Mouse (Mus musculus) ES-CJ7 (cell line): Measurements from ENCODE around the gene Tcte2.
A peak's percentile ranks its signal among the peaks of the same experiment; 100 is the strongest.

Experiments used
- DNase-seq: peaks from one replicate; pipeline ENCODE4 v3.0.0; 2011; ENCODE audit warnings: low read depth, low spot score

The Tcte2 gene

GRCm38 (mm10) chr17:13720187-13720586 is 41.4 kb downstream of the Tcte2 start:
- no peak for DNase-seq

GRCm38 (mm10) chr17:13717428-13717827 is 44.2 kb downstream of the Tcte2 start:
- DNase-seq, result no peak

- no peak for DNase-seq
Measured at GRCm38 (mm10) chr17:13716336-13716735, 45.3 kb downstream of the Tcte2 start.

- DNase-seq, result no peak
Measured at GRCm38 (mm10) chr17:13715511-13715910, 46.1 kb downstream of the Tcte2 start.

GRCm38 (mm10) chr17:13714654-13715053 is 47.0 kb downstream of the Tcte2 start:
- DNase-seq, result no peak

- no peak for DNase-seq
Measured at GRCm38 (mm10) chr17:13714128-13714527, 47.5 kb downstream of the Tcte2 start.

GRCm38 (mm10) chr17:13712518-13712917 is 49.1 kb downstream of the Tcte2 start:
- DNase-seq, result no peak

- DNase-seq, result no peak
Measured at GRCm38 (mm10) chr17:13712116-13712515, 49.5 kb downstream of the Tcte2 start.

GRCm38 (mm10) chr17:13711173-13711572 is 50.5 kb downstream of the Tcte2 start:
- no peak for DNase-seq

- DNase-seq, result no peak
Measured at GRCm38 (mm10) chr17:13705481-13705921, 56.1 kb downstream of the Tcte2 start.

GRCm38 (mm10) chr17:13703611-13704320 is 57.9 kb downstream of the Tcte2 start:
- DNase-seq, result no peak

GRCm38 (mm10) chr17:13700131-13701016 is 61.3 kb downstream of the Tcte2 start:
- DNase-seq, result peak; percentile 80

GRCm38 (mm10) chr17:13699716-13700115 is 61.9 kb downstream of the Tcte2 start:
- no peak for DNase-seq

GRCm38 (mm10) chr17:13698194-13698593 is 63.4 kb downstream of the Tcte2 start:
- DNase-seq, result no peak

GRCm38 (mm10) chr17:13697646-13698045 is 64.0 kb downstream of the Tcte2 start:
- DNase-seq, result no peak

- DNase-seq, result no peak
Measured at GRCm38 (mm10) chr17:13695881-13696280, 65.7 kb downstream of the Tcte2 start.

GRCm38 (mm10) chr17:13695211-13695610 is 66.4 kb downstream of the Tcte2 start:
- DNase-seq, result peak; percentile 35

- no peak for DNase-seq
Measured at GRCm38 (mm10) chr17:13694181-13694580, 67.4 kb downstream of the Tcte2 start.

- no peak for DNase-seq
Measured at GRCm38 (mm10) chr17:13687656-13688055, 74.0 kb downstream of the Tcte2 start.

- no peak for DNase-seq
Measured at GRCm38 (mm10) chr17:13687086-13687485, 74.5 kb downstream of the Tcte2 start.

GRCm38 (mm10) chr17:13685621-13686020 is 76.0 kb downstream of the Tcte2 start:
- no peak for DNase-seq

- no peak for DNase-seq
Measured at GRCm38 (mm10) chr17:13684256-13684655, 77.4 kb downstream of the Tcte2 start.
